Mouse (Mus musculus) heart, embryonic 13.5 days (tissue): ENCODE results near the gene Nr5a2. TPM values are rescaled to one million over a fixed set of nuclear protein-coding genes. Genes with fewer than 3 reads are reported as not detected.

ENCODE experiments used
- ATAC-seq: fragments of 200-750 bp; cut with Nextera tagmentation; 2 replicates; pipeline ENCODE4 v1.8.0; 2017; ENCODE audit warnings: moderate TSS enrichment; ENCODE audit not compliant: insufficient number of reproducible peaks, low FRiP score, low TSS enrichment; ENCODE audit errors: extremely low read depth
- H3K27ac ChIP-seq: fragments of 300-500 bp; sonication (generic); replicated peaks from 2 replicates; pipeline ENCODE4 v1.5.1; 2015; ENCODE audit warnings: moderate library complexity, mild to moderate bottlenecking, inconsistent platforms
- H3K27me3 ChIP-seq: fragments of 300-500 bp; sonication (generic); replicated peaks from 2 replicates; pipeline ENCODE4 v1.6.1; 2015; ENCODE audit warnings: mild to moderate bottlenecking, inconsistent platforms
- H3K36me3 ChIP-seq: fragments of 300-500 bp; sonication (generic); 2 replicates; pipeline ENCODE4 v1.6.1; 2015; ENCODE audit warnings: mild to moderate bottlenecking, inconsistent platforms
- H3K4me1 ChIP-seq: fragments of 300-500 bp; sonication (generic); 2 replicates; pipeline ENCODE4 v1.6.1; 2015; ENCODE audit warnings: inconsistent platforms
- H3K4me2 ChIP-seq: fragments of 300-500 bp; sonication (generic); 2 replicates; pipeline ENCODE4 v1.6.1; 2015; ENCODE audit warnings: inconsistent platforms, mild to moderate bottlenecking, moderate library complexity
- H3K4me3 ChIP-seq: fragments of 300-500 bp; sonication (generic); 2 replicates; pipeline ENCODE4 v1.5.1; 2015; ENCODE audit warnings: moderate library complexity, mild to moderate bottlenecking, inconsistent platforms
- H3K9ac ChIP-seq: fragments of 300-500 bp; sonication (generic); 2 replicates; pipeline ENCODE4 v1.6.1; 2015; ENCODE audit warnings: inconsistent platforms, mild to moderate bottlenecking, moderate library complexity
- H3K9me3 ChIP-seq: fragments of 300-500 bp; sonication (generic); 2 replicates; pipeline ENCODE4 v1.6.1; 2016; ENCODE audit warnings: inconsistent platforms
- WGBS: fragments of 180-500 bp; shearing (Covaris S2); methylation state at CpG from one replicate; pipeline ENCODE4 v1.1.7; 2015; ENCODE audit warnings: mixed read lengths; 5-methylcytosine and 5-hydroxymethylcytosine counted together
- polyA plus RNA-seq: library from polyadenylated mRNA; unstranded; fragments of >200 nt; fragmentation: Nextera tagmentation; extraction: Ambion mirVana; gene quantifications from 2 replicates; pipeline ENCODE4 v1.2.1, GENCODE M21; 2015

Gene Nr5a2
- polyA plus RNA-seq, 1 experiment from 2014 or later, result 0.40 TPM

GRCm38 (mm10) chr1:136948127-136948422 is 12.2 kb downstream of the Nr5a2 start:
- H3K36me3 ChIP-seq, result no peaks in the 10 kb centered on the region
- no peaks in the 10 kb centered on the region for H3K9me3 ChIP-seq
- H3K4me1 ChIP-seq, result peaks cover 45% of the 10 kb centered on the region
- peaks cover 96% of the 10 kb centered on the region for H3K27me3 ChIP-seq
- WGBS, result 3% methylated on average over 7 of the region's 7 CpGs
- peak overlapping the region; percentile 74 for H3K9ac ChIP-seq
- ATAC-seq, result no peak
- H3K4me2 ChIP-seq, result peak overlapping the region; percentile 85
- no peak overlapping the region for H3K27ac ChIP-seq
- peak overlapping the region; percentile 54 for H3K4me3 ChIP-seq

- Histone ChIP-seq H3K9ac (0 out of 2 replicates have a peak overlapping the region, but pooled peaks have one; percentile 24), H3K4me2 (peak overlapping the region; percentile 85), H3K27me3 (peaks cover 93% of the 10 kb centered on the region), H3K4me1 (peaks cover 40% of the 10 kb centered on the region), H3K27ac (no peak overlapping the region), H3K4me3 (peak overlapping the region; percentile 54), H3K36me3 (no peaks in the 10 kb centered on the region), H3K9me3 (no peaks in the 10 kb centered on the region)
- under 1% methylated on average over 20 of the region's 20 CpGs for WGBS
- ATAC-seq, result no peak
Observed at GRCm38 (mm10) chr1:136947394-136948126, 12.7 kb downstream of the Nr5a2 start.

GRCm38 (mm10) chr1:136946806-136947393 is 13.3 kb downstream of the Nr5a2 start:
- Histone ChIP-seq H3K4me1 (peaks cover 35% of the 10 kb centered on the region), H3K27ac (no peak overlapping the region), H3K4me2 (peak overlapping the region; percentile 85), H3K27me3 (peaks cover 90% of the 10 kb centered on the region), H3K9ac (no peak overlapping the region; the same call in 1 of the 2 replicates), H3K9me3 (no peaks in the 10 kb centered on the region), H3K36me3 (no peaks in the 10 kb centered on the region), H3K4me3 (peak overlapping the region; percentile 54)
- WGBS, result 2% methylated on average over 18 of the region's 18 CpGs
- no peak for ATAC-seq

GRCm38 (mm10) chr1:136946404-136946803 is 13.8 kb downstream of the Nr5a2 start:
- peak overlapping the region; percentile 54 for H3K4me3 ChIP-seq
- no peak overlapping the region for H3K9ac ChIP-seq
- H3K36me3 ChIP-seq, result no peaks in the 10 kb centered on the region
- ATAC-seq, result no peak
- 2% methylated on average over 8 of the region's 8 CpGs for WGBS
- no peaks in the 10 kb centered on the region for H3K9me3 ChIP-seq
- no peak overlapping the region for H3K27ac ChIP-seq
- H3K4me2 ChIP-seq, result peak overlapping the region; percentile 85
- peaks cover 85% of the 10 kb centered on the region for H3K27me3 ChIP-seq
- peaks cover 35% of the 10 kb centered on the region for H3K4me1 ChIP-seq

GRCm38 (mm10) chr1:136945876-136946275 is 14.4 kb downstream of the Nr5a2 start:
- Histone ChIP-seq H3K27me3 (peaks cover 79% of the 10 kb centered on the region), H3K9me3 (no peaks in the 10 kb centered on the region), H3K27ac (no peak overlapping the region), H3K9ac (no peak overlapping the region), H3K4me3 (peak overlapping the region; percentile 54), H3K36me3 (no peaks in the 10 kb centered on the region), H3K4me2 (peak overlapping the region; percentile 85), H3K4me1 (peaks cover 35% of the 10 kb centered on the region)
- 4% methylated on average over 10 of the region's 10 CpGs for WGBS
- ATAC-seq, result no peak

- Histone ChIP-seq H3K9me3 (no peaks in the 10 kb centered on the region), H3K36me3 (no peaks in the 10 kb centered on the region), H3K27ac (no peak overlapping the region), H3K4me2 (peak overlapping the region; percentile 85), H3K4me3 (peak overlapping the region; percentile 54), H3K27me3 (peaks cover 79% of the 10 kb centered on the region), H3K9ac (no peak overlapping the region), H3K4me1 (peaks cover 35% of the 10 kb centered on the region)
- ATAC-seq, result no peak
- 8% methylated on average over 7 of the region's 7 CpGs for WGBS
Observed at GRCm38 (mm10) chr1:136945426-136945825, 14.8 kb downstream of the Nr5a2 start.

- Histone ChIP-seq H3K4me3 (no peak overlapping the region), H3K27ac (no peak overlapping the region), H3K4me1 (peaks cover 8% of the 10 kb centered on the region), H3K9ac (no peak overlapping the region), H3K9me3 (no peaks in the 10 kb centered on the region), H3K27me3 (peaks cover 34% of the 10 kb centered on the region), H3K4me2 (no peak overlapping the region), H3K36me3 (no peaks in the 10 kb centered on the region)
- WGBS, result 81% methylated on average over 5 of the region's 5 CpGs
- ATAC-seq, result no peak
Observed at GRCm38 (mm10) chr1:136940603-136941002, 19.6 kb downstream of the Nr5a2 start.

- H3K36me3 ChIP-seq, result no peaks in the 10 kb centered on the region
- peaks cover 21% of the 10 kb centered on the region for H3K27me3 ChIP-seq
- no peaks in the 10 kb centered on the region for H3K9me3 ChIP-seq
- no peak overlapping the region for H3K27ac ChIP-seq
- H3K4me3 ChIP-seq, result no peak overlapping the region
- ATAC-seq, result no peak
- H3K9ac ChIP-seq, result no peak overlapping the region
- peaks cover 6% of the 10 kb centered on the region for H3K4me1 ChIP-seq
- WGBS, result 61% methylated on average over 1 of the region's 1 CpGs
- no peak overlapping the region for H3K4me2 ChIP-seq
Observed at GRCm38 (mm10) chr1:136939220-136939619, 21.0 kb downstream of the Nr5a2 start.

GRCm38 (mm10) chr1:136935960-136936324 is 24.3 kb downstream of the Nr5a2 start:
- Histone ChIP-seq H3K9ac (no peak overlapping the region), H3K4me2 (no peak overlapping the region), H3K27me3 (0 out of 2 replicates have a peak, but pooled peaks cover 11% of the 10 kb centered on the region), H3K4me3 (no peak overlapping the region), H3K27ac (no peak overlapping the region), H3K4me1 (peaks cover 12% of the 10 kb centered on the region), H3K36me3 (no peaks in the 10 kb centered on the region), H3K9me3 (no peaks in the 10 kb centered on the region)
- WGBS, result 83% methylated on average over 9 of the region's 9 CpGs
- no peak for ATAC-seq

GRCm38 (mm10) chr1:136935316-136935959 is 24.8 kb downstream of the Nr5a2 start:
- no peak for ATAC-seq
- H3K27ac ChIP-seq, result no peak overlapping the region
- no peak overlapping the region for H3K4me3 ChIP-seq
- H3K36me3 ChIP-seq, result no peaks in the 10 kb centered on the region
- WGBS, result 73% methylated on average over 8 of the region's 8 CpGs
- no peak overlapping the region for H3K9ac ChIP-seq
- 0 out of 2 replicates have a peak, but pooled peaks cover 7% of the 10 kb centered on the region for H3K27me3 ChIP-seq
- H3K4me2 ChIP-seq, result no peak overlapping the region
- H3K4me1 ChIP-seq, result peaks cover 12% of the 10 kb centered on the region
- no peaks in the 10 kb centered on the region for H3K9me3 ChIP-seq

- H3K36me3 ChIP-seq, result no peaks in the 10 kb centered on the region
- H3K9me3 ChIP-seq, result no peaks in the 10 kb centered on the region
- no peak for ATAC-seq
- no peak overlapping the region for H3K4me3 ChIP-seq
- no peak overlapping the region for H3K27ac ChIP-seq
- peaks cover 12% of the 10 kb centered on the region for H3K4me1 ChIP-seq
- H3K27me3 ChIP-seq, result 0 out of 2 replicates have a peak, but pooled peaks cover 5% of the 10 kb centered on the region
- H3K9ac ChIP-seq, result no peak overlapping the region
- 79% methylated on average over 10 of the region's 10 CpGs for WGBS
- no peak overlapping the region for H3K4me2 ChIP-seq
Observed at GRCm38 (mm10) chr1:136934051-136934450, 26.2 kb downstream of the Nr5a2 start.
